Mouse (Mus musculus) heart, adult 2 months (tissue): Measurements from ENCODE around the gene Hic1.

Experiments used
- CTCF ChIP-seq: fragments of 200-600 bp; IDR thresholded peaks from 2 replicates; pipeline ENCODE4 v1.8.1; 2022; ENCODE audit warnings: antibody characterized with exemption, mild to moderate bottlenecking, moderate library complexity
- EP300 ChIP-seq: fragments of 200-500 bp; IDR thresholded peaks from 2 replicates; pipeline ENCODE4 v1.6.1; 2011; ENCODE audit warnings: low read depth, low read length, control low read depth; ENCODE audit not compliant: insufficient read depth

- TF ChIP-seq CTCF (no peak), EP300 (no peak)
These were observed 32.4 kb upstream of the Hic1 start for GRCm38 (mm10) chr11:75201721-75202120.
